Mouse (Mus musculus): Measurements from ENCODE around the gene Ncoa3.
"Not testable (repeated sequence)": the region's sequence is repeated elsewhere in the genome, so short reads cannot be mapped to it uniquely, and the experiment has no call there.

DNA sequence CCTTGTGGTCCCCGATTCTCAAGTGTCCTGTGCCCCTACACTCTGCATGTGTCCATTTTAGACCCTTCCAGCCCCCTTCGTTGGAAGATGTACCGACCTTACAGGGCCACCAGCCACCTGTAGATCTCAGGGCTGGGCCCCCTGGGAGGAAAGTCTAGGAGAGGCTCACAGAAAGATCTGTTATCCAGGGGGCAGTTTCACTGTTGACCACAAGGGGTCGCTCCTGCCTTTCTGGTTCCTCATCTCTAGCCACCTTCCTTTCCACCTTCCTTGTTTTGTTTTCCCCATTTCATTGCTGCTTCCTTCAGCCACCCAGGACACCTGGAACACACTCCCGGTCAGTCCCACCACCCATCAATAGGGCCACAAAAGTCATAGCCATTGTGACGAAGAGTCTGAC, 92.5 kb downstream of the Ncoa3 start:
- peak; percentile 55 for TF ChIP-seq CTCF (IDR thresholded peaks at IDR 0.05; ENCODE audit: control insufficient read depth, insufficient read depth, insufficient read length)
- TF ChIP-seq CEBPB (IDR thresholded peaks at IDR 0.05; ENCODE audit: low read depth); MAX (IDR thresholded peaks at IDR 0.05); USF1 (IDR thresholded peaks at IDR 0.05; ENCODE audit: low read depth); MYOD1 (IDR thresholded peaks at IDR 0.05; ENCODE audit: control insufficient read depth, insufficient read length, low read depth): not testable (repeated sequence)

All from C2C12 (cell line).